Mouse (Mus musculus): Measurements from ENCODE around the gene Alg5. TPM values are rescaled to one million over a fixed set of nuclear protein-coding genes. Genes with fewer than 3 reads are reported as not detected.
"Not testable (repeated sequence)": the region's sequence is repeated elsewhere in the genome, so short reads cannot be mapped to it uniquely, and the experiment has no call there.

Alg5 gene
- 10 to 100 TPM; 24.3 to 25.6 TPM for total RNA-seq (2021)

DNA sequence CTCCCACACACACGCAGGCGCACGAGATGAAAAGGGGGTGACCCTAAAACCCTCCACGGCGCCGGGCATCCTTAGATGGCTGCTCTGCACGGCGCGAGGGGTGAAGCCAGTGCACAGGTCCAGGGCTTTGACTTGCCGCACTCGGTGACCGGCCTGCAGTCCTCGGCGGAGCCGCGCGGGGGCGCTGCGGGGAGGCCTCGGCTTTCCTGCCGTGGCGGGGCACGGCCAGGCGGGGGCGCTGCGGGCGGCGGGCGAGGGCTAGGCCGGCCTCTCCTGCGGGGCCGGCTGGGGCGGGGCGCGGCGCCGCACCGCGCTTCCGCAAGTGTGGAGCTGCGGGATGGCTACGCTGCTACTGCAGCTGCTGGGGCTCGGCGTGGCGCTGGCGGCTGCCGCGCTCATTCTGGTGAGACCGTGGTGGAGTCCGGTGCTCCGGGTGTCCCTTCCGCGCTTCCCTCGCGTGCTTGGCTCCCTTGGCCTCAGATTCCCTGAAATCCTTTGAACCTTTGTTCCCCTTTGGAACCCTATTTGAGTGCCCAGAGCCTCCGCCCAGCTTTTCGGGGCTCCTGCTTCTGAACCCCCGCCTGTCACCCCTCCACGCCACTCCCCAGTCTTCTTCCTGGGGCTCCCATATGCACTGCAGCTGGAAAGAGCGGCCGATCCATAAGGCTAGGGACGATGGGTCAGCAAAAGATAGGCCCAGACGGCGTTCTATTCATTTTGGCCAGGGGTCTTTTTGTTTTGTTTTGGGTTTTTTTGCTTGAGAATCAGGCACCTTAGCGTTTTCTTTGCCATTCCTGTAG, at the start of gene Alg5, which contains the start of gene Exosc8:
Gene Alg5 (plus strand): TSS at position 293 of the 800 bp plus-strand sequence.
Gene Exosc8 (minus strand): TSS at position 147 of the 800 bp plus-strand sequence.
- intact Hi-C loops (cut with DNase I), result loop anchor here (5.0 to 10.0 kb wide), 3 partner anchors 67 to 619 kb away; no protein-coding TSS in a partner anchor
- DNase-seq (ENCODE audit: extremely low spot score in 1 of 2, low spot score in 2 of 2), result peak; percentile 77 to 87

DNA sequence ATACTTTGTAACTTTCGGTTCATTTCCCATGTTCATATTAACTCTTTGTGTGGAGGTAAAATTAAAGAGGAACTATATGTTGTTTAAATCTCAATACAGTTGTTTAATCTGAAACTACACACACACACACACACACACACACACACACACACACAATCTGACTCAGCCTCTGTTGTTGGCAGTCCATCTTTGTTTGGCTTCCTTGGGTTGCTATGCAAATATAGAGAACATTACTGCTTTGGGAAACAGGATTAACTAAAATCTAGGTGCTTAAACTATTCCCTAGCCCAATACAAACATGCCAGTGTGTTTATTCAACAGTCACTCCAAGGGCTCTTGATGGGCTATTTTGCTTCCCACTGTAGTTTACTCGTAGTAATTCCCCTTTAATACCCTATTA, 48.1 kb upstream of the Alg5 start:
- intact Hi-C loops (cut with DNase I), result no loop called here
- no peak for DNase-seq (ENCODE audit: extremely low spot score in 1 of 2, low spot score in 2 of 2)

DNA sequence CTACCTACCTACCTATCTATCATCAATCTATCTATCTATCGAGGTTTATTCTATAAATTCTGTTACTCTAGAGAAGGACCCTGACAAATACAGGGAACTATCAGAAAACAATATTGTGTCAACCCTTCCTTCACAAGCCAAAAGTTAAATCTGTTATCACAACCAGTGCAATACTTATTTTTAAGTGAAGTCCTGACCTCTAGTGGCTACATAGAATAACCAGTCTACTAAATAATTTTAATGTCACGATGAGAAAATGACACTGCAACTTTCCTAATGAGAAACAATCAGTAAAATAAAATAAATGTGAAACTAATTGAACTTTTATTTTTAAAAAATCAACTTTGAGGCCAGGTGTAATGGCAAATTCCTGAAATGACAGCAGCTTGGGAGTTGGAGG, 46.2 kb upstream of the Alg5 start:
- intact Hi-C loops (cut with DNase I), result no loop called here
- DNase-seq (ENCODE audit: extremely low spot score in 1 of 2, low spot score in 2 of 2), result no peak

DNA sequence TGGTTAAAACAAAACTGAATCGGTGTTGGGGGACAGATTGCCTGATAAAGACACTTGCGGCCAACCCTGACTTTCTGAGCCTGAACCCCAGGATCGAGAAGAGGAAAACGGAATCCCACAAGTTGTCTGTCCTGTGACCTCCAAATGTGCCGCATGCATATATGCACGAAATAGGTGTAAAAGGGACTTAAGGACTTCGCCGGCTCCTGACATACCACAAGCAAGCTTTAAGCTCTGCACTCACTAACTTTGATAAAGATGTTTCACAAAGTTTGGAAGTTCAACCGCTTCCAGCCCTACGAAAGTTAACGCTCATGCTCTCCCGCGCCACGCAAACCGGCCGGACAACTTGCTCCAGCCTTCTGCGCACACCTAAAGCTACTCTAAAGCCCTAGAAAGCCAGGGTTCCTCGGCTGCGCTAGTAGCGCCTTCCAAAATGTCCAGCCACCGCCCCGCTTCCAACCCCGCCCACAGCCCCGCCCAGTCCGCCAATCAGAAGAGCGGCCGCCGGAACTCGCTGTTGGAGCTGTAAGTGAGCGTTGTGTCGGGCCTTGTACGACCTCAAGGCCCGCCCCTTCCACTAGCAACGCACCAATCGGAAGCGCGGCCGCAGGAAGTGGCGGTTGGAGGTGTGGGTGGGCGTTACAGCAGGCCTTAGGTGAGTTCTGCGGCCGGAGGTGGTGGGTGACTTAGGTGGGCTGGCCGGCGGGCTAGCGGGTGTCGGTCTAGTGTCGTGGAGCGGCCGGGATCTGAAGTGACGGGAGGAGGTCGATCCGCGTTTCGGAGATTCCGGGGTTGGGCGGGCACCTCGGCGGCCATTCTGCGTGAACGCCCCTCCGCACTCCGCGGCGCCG, 42.9 kb upstream of the Alg5 start, which contains the start of gene Supt20:
Gene Supt20 (plus strand): TSS at position 606 of the 854 bp plus-strand sequence.
- intact Hi-C loops (cut with DNase I), result no loop called here
- DNase-seq (ENCODE audit: extremely low spot score in 1 of 2, low spot score in 2 of 2), result peak; percentile 90 to 95

DNA sequence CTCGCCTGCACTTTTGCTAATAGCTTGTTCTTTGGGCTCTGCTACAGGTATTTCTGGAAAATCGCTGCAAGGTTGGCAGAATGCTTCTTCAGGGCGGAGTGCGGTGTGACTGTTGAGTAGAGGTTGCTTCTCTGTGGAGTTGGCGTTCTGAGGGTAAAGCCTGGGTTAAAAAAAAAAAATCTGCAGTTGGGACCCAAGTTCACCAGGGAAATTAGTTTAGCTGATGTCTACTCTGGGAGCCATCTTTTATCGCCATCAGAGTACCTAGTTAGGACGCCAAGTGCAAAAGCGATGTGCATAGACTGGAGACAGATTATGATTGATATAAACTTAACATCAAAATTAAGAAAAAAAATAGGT, 42.3 kb upstream of the Alg5 start:
- DNase-seq (ENCODE audit: extremely low spot score in 1 of 2, low spot score in 2 of 2), result no peak
- intact Hi-C loops (cut with DNase I), result no loop called here

DNA sequence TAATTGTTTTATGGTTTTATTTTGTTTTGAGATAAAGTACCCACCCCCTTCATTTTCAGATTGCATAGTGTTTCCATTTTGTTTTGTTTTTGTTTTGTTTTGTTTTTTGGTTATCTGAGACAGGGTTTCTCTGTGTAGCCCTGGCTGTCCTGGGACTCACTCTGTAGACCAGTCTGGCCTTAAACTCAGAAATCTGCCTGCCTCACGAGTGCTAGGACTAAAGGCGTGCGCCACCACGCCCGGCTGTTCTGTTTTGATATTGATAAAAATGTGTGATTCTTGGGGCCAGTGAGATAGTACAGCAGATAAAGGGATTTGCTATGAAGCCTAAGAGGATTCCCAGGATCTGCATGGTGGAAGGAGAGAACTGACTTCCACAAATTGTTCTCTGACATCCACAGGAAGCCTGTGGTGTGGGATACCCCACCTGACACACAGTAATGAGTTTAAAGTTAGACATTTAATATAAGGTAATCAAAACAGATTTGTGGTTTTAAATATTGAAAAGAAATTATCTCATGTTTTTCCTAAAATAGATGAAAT, 35.5 kb upstream of the Alg5 start:
- no peak for DNase-seq (ENCODE audit: extremely low spot score in 1 of 2, low spot score in 2 of 2)
- intact Hi-C loops (cut with DNase I), result no loop called here

DNA sequence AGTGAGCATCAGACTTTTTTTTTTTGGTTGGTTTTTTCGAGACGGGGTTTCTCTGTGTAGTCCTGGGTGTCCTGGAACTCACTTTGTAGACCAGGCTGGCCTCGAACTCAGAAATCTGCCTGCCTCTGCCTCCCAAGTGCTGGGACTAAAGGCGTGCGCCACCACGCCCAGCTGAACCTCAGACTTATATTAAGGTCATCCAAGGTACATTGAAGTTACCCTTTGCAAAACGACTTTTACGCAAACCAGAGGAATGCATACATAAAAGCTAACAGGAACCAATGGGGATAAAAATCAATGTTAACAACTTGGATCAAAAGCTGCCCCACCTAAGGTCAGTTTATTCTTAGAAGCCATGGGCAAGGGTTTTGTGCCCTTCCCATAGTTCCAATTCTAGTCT, 31.2 kb upstream of the Alg5 start:
- intact Hi-C loops (cut with DNase I); DNase-seq (ENCODE audit: extremely low spot score in 1 of 2, low spot score in 2 of 2): not testable (repeated sequence)

DNA sequence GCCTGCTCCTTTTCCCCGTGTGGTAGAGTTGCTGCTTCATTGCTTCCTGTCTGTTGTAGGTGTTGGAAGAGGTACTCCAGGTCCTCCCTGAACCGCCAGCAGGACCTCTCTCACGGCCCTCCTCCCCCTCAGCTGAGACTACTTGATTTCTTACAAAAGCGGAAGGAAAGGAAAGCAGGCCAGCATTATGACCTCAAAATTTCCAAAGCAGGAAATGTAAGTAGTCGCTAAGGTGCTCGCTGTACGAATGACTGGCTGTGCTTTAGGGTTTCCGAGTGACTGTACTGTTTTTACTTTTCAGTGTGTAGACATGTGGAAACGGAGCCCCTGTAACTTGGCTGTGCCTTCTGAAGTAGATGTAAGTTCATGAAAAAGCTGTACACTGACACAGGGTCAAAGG, 26.4 kb upstream of the Alg5 start:
- DNase-seq (ENCODE audit: extremely low spot score in 1 of 2, low spot score in 2 of 2), result no peak
- intact Hi-C loops (cut with DNase I), result no loop called here

DNA sequence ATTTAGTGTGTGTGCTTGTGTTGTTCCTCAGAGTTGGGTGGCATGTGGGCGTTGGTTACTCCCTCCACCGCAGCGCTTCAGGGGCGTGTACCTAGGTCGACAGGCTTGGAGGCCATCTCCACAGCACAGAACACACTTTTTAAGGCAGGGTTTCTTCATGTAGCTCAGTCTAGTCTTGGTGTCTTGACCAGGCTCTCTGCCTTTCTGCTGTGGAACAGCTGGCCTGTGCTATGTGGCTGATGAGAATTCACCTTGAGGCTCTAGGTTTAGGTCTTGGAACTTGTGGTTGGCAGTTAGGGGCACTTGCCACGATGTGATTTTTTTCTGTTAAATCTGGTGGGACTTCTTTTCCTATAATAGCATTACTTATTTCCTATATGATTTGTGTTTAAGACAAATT, 21.1 kb upstream of the Alg5 start, which contains the start of gene Gm21958:
Gene Gm21958 (minus strand): TSS at position 101 of the 400 bp plus-strand sequence.
- intact Hi-C loops (cut with DNase I), result no loop called here

DNA sequence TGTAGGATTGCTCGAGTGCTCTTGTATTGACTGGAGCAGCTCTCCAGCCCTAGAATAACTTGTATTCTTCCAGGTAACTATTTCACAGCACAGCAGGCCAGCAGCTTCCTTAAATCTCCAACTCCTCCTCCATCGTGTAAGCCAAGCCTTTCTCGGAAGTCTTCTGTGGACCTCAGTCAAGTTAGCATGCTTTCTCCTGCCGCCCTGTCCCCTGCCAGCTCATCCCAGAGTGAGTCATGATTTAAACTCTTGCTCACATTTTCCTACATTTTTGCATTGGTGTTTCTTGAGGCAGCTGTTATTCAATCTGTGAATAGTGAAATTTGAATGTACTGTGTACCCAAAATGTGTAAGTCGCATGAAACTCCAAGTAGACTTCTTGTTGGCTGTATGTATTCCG, 19.9 kb upstream of the Alg5 start:
- intact Hi-C loops (cut with DNase I), result no loop called here
- DNase-seq (ENCODE audit: extremely low spot score in 1 of 2, low spot score in 2 of 2), result no peak

More for the DNA sequence above, 21.1 kb upstream of the Alg5 start, which contains the start of gene Gm21958:
- DNase-seq (ENCODE audit: extremely low spot score in 1 of 2, low spot score in 2 of 2), result no peak

DNA sequence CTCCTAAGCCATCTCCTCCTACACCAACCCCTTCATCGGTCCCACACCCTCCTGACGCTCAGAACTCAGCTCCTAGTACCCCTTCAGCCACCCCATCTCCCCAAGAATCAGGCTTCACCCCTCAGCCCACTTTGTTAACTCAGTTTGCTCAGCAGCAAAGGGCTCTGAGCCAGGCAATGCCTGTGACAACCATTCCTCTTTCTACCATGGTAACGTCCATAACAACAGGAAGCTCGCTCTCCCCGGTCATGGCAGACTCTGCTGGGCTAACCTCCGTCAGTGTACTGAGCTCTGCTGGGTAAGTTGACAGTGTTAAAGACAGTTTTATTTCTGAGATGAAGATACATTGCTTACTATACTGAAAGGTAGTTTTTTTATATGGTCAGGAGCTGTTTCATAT, 18.0 kb upstream of the Alg5 start:
- no peak for DNase-seq (ENCODE audit: extremely low spot score in 1 of 2, low spot score in 2 of 2)
- intact Hi-C loops (cut with DNase I), result no loop called here

DNA sequence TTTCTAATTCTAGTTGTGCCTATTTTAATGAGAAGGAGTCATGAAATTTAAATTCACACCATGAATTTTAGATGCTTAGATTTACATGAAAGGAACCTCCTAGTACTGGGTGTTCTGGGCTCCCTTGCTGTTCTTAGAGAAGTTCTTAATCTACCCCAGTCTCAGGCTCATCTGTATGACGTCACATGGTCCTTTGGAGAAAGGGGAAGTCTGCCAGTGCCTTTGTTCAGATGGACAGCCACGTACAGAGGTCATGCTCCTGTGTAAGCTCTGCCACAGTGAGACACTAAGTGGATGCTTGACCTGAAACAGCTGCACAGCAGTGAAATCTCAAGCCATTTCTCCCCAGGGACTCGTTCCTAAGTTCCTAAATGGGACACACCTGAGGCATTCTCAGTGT, 16.4 kb upstream of the Alg5 start:
- intact Hi-C loops (cut with DNase I), result no loop called here
- DNase-seq (ENCODE audit: extremely low spot score in 1 of 2, low spot score in 2 of 2), result no peak

DNA sequence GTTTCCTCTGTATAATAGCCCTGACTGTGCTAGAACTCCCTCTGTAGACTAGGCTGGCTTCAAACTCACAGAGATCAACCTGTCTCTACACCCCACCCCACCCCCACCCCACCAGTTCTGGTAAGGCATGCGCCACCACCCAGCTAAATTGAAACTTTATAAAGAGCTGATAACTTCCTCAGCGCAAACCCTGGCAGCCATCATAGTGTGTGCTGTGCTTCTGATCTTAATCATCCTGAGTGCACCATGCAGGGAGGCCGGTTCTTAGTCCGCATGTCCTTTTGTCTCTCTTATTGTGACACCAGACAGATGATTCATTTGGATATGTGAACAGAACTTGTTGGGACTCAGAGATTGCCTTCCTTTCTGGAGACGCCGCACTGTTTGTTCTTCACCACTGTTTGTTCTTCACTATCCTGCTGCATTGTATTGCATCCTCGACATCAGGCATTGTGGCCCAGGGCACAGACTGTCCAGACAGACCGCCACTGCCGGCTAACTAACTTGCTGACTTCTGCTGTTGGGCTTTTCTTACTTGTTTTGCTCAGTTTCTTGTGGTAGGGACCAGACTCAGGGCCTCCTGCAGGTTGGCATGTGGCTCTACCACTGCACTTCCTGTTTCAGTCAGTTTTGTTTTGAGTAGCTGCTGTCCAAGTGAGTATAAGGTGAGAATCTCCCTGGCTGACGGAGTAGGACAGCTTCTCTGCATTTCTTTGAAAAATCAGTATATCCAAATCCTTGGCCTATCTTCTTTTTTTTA, 11.4 kb upstream of the Alg5 start:
- intact Hi-C loops (cut with DNase I), result no loop called here
- no peak for DNase-seq (ENCODE audit: extremely low spot score in 1 of 2, low spot score in 2 of 2)

DNA sequence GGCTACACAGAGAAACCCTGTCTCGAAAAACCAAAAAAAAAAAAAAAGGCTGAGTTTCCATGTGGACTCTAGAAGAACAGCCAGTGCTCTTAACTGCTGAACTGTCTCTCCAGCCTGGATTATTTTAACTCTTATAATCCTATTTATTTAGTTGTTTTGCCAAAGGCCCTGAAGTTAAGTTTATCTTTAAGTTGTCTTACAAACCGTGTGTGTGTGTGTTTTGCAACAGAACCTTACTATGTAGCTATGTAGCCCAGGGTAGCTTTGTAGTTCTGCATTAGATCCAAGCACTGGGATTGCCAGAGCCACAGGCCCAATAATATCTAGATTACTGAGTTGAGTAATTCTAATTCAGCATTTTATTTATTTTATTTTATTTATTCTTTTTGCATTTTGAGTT, 10.0 kb upstream of the Alg5 start:
- DNase-seq (ENCODE audit: extremely low spot score in 1 of 2, low spot score in 2 of 2), result no peak
- intact Hi-C loops (cut with DNase I), result no loop called here

DNA sequence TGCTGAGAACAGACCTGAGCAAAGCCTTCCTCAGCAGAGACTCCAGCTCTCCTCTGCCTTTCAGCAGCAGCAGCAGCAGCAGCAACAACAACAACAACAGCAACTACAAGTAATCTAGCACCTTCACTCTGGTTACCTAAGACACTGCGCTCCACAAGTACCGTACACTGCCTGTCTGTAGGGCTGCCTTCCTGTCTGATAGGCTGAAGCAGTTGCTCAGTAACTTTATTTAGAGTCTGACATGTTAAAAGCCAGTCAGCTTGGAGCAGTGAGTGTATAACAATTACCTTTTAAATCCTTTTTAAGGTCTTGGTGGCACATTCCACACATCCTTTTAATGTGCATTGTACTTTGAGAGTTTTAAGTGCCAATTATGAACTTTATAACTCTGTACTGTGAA, 7.8 kb upstream of the Alg5 start:
- no peak for DNase-seq (ENCODE audit: extremely low spot score in 1 of 2, low spot score in 2 of 2)
- intact Hi-C loops (cut with DNase I), result no loop called here

DNA sequence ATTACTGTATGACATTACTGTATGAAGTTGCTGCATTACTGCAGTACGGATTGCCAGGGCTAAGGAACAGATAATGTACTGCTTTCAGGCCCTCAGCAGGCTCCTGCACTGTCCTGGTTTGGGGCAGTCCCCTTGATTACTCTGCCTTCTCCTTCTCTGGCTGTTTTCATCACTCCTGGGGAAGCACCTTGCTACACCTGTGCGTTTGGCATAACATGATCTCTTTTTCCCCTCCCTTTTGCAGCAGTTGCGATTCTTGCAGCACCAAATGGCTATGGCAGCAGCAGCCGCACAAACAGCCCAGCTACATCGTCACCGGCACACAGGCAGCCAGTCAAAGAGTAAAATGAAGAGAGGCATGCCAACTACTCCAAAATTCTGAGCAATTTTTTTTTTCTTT, 7.2 kb upstream of the Alg5 start:
- DNase-seq (ENCODE audit: extremely low spot score in 1 of 2, low spot score in 2 of 2), result no peak
- intact Hi-C loops (cut with DNase I), result no loop called here

DNA sequence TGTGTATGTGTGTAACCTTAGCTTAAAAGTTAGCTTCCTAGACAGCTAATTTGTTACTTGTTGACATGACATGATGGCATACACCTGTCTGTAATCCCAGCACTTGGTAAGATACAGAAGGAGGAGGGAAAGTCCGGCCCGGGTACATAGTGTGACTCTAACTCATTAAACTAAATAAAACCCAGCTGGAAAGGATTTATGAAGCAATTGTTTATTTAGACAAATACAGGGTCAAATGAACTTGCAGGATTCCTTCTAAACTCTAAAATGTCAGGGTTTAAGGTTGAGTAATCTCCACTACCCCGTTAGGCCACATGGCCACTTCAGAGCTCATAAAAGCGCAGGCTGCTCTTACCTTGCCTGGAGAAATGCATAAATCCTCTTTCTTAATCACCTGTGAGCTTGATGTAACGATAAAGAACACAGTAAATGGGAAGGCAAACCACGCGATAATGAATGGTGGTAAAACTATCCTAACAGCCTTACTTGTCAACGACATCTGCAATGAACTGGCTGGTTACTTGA, 3.7 kb upstream of the Alg5 start:
- intact Hi-C loops (cut with DNase I), result loop anchor here (10.0 kb wide), 2 partner anchors 353 to 623 kb away; no protein-coding TSS in a partner anchor
- no peak for DNase-seq (ENCODE audit: extremely low spot score in 1 of 2, low spot score in 2 of 2)

DNA sequence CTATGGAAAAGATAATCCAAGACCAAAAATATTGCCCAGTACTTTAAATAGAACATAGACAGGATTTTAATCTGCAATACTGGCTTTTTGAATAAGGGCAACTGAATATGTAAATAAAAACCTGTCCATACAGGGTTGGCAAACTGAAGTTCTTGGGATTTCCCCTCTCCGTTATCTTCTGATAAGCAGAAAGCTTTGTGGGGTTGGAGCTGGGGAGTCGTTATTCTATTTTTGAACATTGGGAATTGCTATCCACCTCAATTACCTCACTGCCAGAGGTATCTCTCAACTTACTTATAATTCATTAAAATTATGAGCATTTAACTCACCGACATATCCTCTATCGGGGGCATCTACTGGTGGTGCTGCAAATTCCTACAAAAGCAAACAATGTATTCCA, 3.0 kb upstream of the Alg5 start:
- intact Hi-C loops (cut with DNase I), result loop anchor here (10.0 kb wide), 2 partner anchors 352 to 622 kb away; no protein-coding TSS in a partner anchor
- DNase-seq (ENCODE audit: extremely low spot score in 1 of 2, low spot score in 2 of 2), result no peak
